Mouse (Mus musculus): ENCODE measurements around the gene Rbpjl. TPM values are rescaled to one million over a fixed set of nuclear protein-coding genes. Genes with fewer than 3 reads are reported as not detected.

Gene Rbpjl
- total RNA-seq (2021): not detected
- long read RNA-seq, experiment 1: 0 reads
- long read RNA-seq, experiment 2: 0 reads

- peak; percentile 76 to 84 for DNase-seq
- intact Hi-C loops (cut with DNase I): loop anchor here (10.0 kb wide), 1 partner anchor 268 kb away; no protein-coding TSS in a partner anchor
Measured at GRCm38 (mm10) chr2:164402906-164403305, at the start of gene Rbpjl. TSS of gene Rbpjl (plus strand) at chr2:164403141.

GRCm38 (mm10) chr2:164353356-164353755, 49.6 kb upstream of the Rbpjl start:
- intact Hi-C loops (cut with DNase I): no loop called here

GRCm38 (mm10) chr2:164356177-164356967, 46.6 kb upstream of the Rbpjl start:
- intact Hi-C loops (cut with DNase I): no loop called here
- DNase-seq: no peak

More at GRCm38 (mm10) chr2:164353356-164353755, 49.6 kb upstream of the Rbpjl start:
- DNase-seq: no peak

- no peak for DNase-seq
- intact Hi-C loops (cut with DNase I): no loop called here
Measured at GRCm38 (mm10) chr2:164358373-164358772, 44.6 kb upstream of the Rbpjl start.

- intact Hi-C loops (cut with DNase I): no loop called here
- no peak for DNase-seq
Measured at GRCm38 (mm10) chr2:164359031-164359430, 43.9 kb upstream of the Rbpjl start.

- DNase-seq: no peak
- intact Hi-C loops (cut with DNase I): no loop called here
Measured at GRCm38 (mm10) chr2:164359668-164360067, 43.3 kb upstream of the Rbpjl start.

- DNase-seq: no peak
Measured at GRCm38 (mm10) chr2:164360974-164361657, 41.8 kb upstream of the Rbpjl start.

GRCm38 (mm10) chr2:164366947-164367346, 36.0 kb upstream of the Rbpjl start:
- intact Hi-C loops (cut with DNase I): no loop called here
- DNase-seq: peak in 1 of 2 experiments; percentile 10

More at GRCm38 (mm10) chr2:164360974-164361657, 41.8 kb upstream of the Rbpjl start:
- intact Hi-C loops (cut with DNase I): no loop called here

- no peak for DNase-seq
- intact Hi-C loops (cut with DNase I): no loop called here
Measured at GRCm38 (mm10) chr2:164368620-164369105, 34.3 kb upstream of the Rbpjl start.

- intact Hi-C loops (cut with DNase I): no loop called here
Measured at GRCm38 (mm10) chr2:164371371-164371770, 31.6 kb upstream of the Rbpjl start.

GRCm38 (mm10) chr2:164372408-164373053, 30.4 kb upstream of the Rbpjl start:
- intact Hi-C loops (cut with DNase I): no loop called here

More at GRCm38 (mm10) chr2:164371371-164371770, 31.6 kb upstream of the Rbpjl start:
- no peak for DNase-seq

GRCm38 (mm10) chr2:164373187-164373586, 29.8 kb upstream of the Rbpjl start:
- no peak for DNase-seq
- intact Hi-C loops (cut with DNase I): no loop called here

More at GRCm38 (mm10) chr2:164372408-164373053, 30.4 kb upstream of the Rbpjl start:
- no peak for DNase-seq

- intact Hi-C loops (cut with DNase I): no loop called here
- no peak for DNase-seq
Measured at GRCm38 (mm10) chr2:164377478-164378426, 25.2 kb upstream of the Rbpjl start.

- intact Hi-C loops (cut with DNase I): no loop called here
Measured at GRCm38 (mm10) chr2:164381726-164382125, 21.2 kb upstream of the Rbpjl start.

GRCm38 (mm10) chr2:164382971-164383370, 20.0 kb upstream of the Rbpjl start:
- DNase-seq: no peak
- intact Hi-C loops (cut with DNase I): no loop called here

More at GRCm38 (mm10) chr2:164381726-164382125, 21.2 kb upstream of the Rbpjl start:
- DNase-seq: no peak

- DNase-seq: no peak
- intact Hi-C loops (cut with DNase I): no loop called here
Measured at GRCm38 (mm10) chr2:164383656-164384399, 19.1 kb upstream of the Rbpjl start.

- intact Hi-C loops (cut with DNase I): loop anchor here (5.0 kb wide), 1 partner anchor 284 kb away; no protein-coding TSS in a partner anchor
- no peak for DNase-seq
Measured at GRCm38 (mm10) chr2:164385927-164386763, 16.8 kb upstream of the Rbpjl start.

GRCm38 (mm10) chr2:164386953-164387352, 16.0 kb upstream of the Rbpjl start:
- intact Hi-C loops (cut with DNase I): loop anchor here (5.0 kb wide), 1 partner anchor 285 kb away; no protein-coding TSS in a partner anchor
- DNase-seq: peak in 1 of 2 experiments; percentile 40

All from heart, postnatal 14 days (tissue).